Comparison of ENCODE assay signal across 17 mouse cellular contexts in genomic region chr12:40023014-40023642, GRCm38 (mm10). TPM values are rescaled to one million over a fixed set of nuclear protein-coding genes. Genes with fewer than 3 reads are reported as not detected.
A peak's percentile ranks its signal among the peaks of the same experiment; 100 is the strongest.
DNase-seq lines count a peak whose midpoint lies in the region; ATAC-seq and TF ChIP-seq lines count a peak whose summit lies in the region.
"Had no signal": no experiment of that assay in that cellular context is flagged by ENCODE, and none has a peak within 500 bp of the region (broad histone marks: within the 10 kb centered on the region; RNA-seq: fewer than 3 reads in every experiment).

No protein-coding gene starts in this region.

- no peak for DNase-seq in Patski (ENCODE audit: low read depth, low spot score)
- no peak for DNase-seq in forebrain, postnatal 0 days
- no peak for DNase-seq in kidney, postnatal 4 days
- DNase-seq: adrenal gland, postnatal 25 days; cerebellum, adult 8-10 months; gastrocnemius, postnatal 36 days; heart, postnatal 36 days; kidney, adult 9 months had no signal

- H3K27me3 ChIP-seq in Patski: no peaks in the 10 kb centered on the region
- H3K27me3 ChIP-seq in liver, embryonic 15.5 days: no peaks in the 10 kb centered on the region
- no peaks in the 10 kb centered on the region for H3K27me3 ChIP-seq in forebrain, embryonic 15.5 days
- H3K27me3 ChIP-seq in forebrain, postnatal 0 days (ENCODE audit: insufficient read depth, low read length): no peaks in the 10 kb centered on the region
- H3K27me3 ChIP-seq: embryonic facial prominence, embryonic 13.5 days; hindbrain, embryonic 15.5 days; neural tube, embryonic 12.5 days had no signal

- in situ Hi-C loops in Patski (cut with MboI; ENCODE audit: low pct_unique_long_range_greater_than_20kb): no loop called here

- TF ChIP-seq CTCF in Patski (IDR thresholded peaks at IDR 0.05): no peak
- TF ChIP-seq CTCF in forebrain, postnatal 0 days (IDR thresholded peaks at IDR 0.05; ENCODE audit: low read depth): no peak

- 31% methylated on average over 3 of the region's 3 CpGs for WGBS in liver, embryonic 15.5 days (ENCODE audit: insufficient replicate concordance)
- WGBS in forebrain, embryonic 15.5 days: 85% methylated on average over 3 of the region's 3 CpGs
- 86% methylated on average over 3 of the region's 3 CpGs for WGBS in forebrain, postnatal 0 days

- H3K9me3 ChIP-seq in liver, embryonic 15.5 days (replicated peaks): no peaks in the 10 kb centered on the region
- no peaks in the 10 kb centered on the region for H3K9me3 ChIP-seq in forebrain, embryonic 15.5 days
- no peaks in the 10 kb centered on the region for H3K9me3 ChIP-seq in forebrain, postnatal 0 days (ENCODE audit: low read length)
- H3K9me3 ChIP-seq: embryonic facial prominence, embryonic 13.5 days; heart, embryonic 12.5 days; hindbrain, embryonic 15.5 days; limb, embryonic 10.5 days; neural tube, embryonic 12.5 days had no signal

- H3K9ac ChIP-seq in liver, embryonic 15.5 days: no peak overlapping the region
- no peak overlapping the region for H3K9ac ChIP-seq in forebrain, embryonic 15.5 days (replicated peaks)
- no peak overlapping the region for H3K9ac ChIP-seq in forebrain, postnatal 0 days
- H3K9ac ChIP-seq: embryonic facial prominence, embryonic 13.5 days; heart, embryonic 12.5 days; hindbrain, embryonic 15.5 days; neural tube, embryonic 12.5 days had no signal

- POLR2A ChIA-PET in Patski (lab: Charles Lee): no interaction called here

- H3K36me3 ChIP-seq in liver, embryonic 15.5 days (replicated peaks): no peaks in the 10 kb centered on the region
- H3K36me3 ChIP-seq in forebrain, embryonic 15.5 days: no peaks in the 10 kb centered on the region
- H3K36me3 ChIP-seq in forebrain, postnatal 0 days (ENCODE audit: insufficient read depth): no peaks in the 10 kb centered on the region
- H3K36me3 ChIP-seq: embryonic facial prominence, embryonic 13.5 days; heart, embryonic 12.5 days; hindbrain, embryonic 15.5 days; limb, embryonic 10.5 days; neural tube, embryonic 12.5 days had no signal

- peak overlapping the region; percentile 46 for H3K27ac ChIP-seq in liver, embryonic 15.5 days (replicated peaks)
- no peak overlapping the region for H3K27ac ChIP-seq in forebrain, embryonic 15.5 days (replicated peaks)
- no peak overlapping the region for H3K27ac ChIP-seq in forebrain, postnatal 0 days (ENCODE audit: low read depth, low read length)
- H3K27ac ChIP-seq: embryonic facial prominence, embryonic 13.5 days; hindbrain, embryonic 15.5 days; limb, embryonic 10.5 days; neural tube, embryonic 12.5 days had no signal

- peak; percentile 65 for ATAC-seq in Patski
- ATAC-seq in granulocyte monocyte progenitor cell, adult 5-6 weeks (replicated peaks; ENCODE audit: poor library complexity, severe bottlenecking): peak; percentile 85
- ATAC-seq in liver, embryonic 15.5 days (ENCODE audit: insufficient read depth): no peak
- no peak for ATAC-seq in forebrain, embryonic 15.5 days (replicated peaks)
- no peak for ATAC-seq in forebrain, postnatal 0 days
- no peak for ATAC-seq in inflammation-experienced regulatory T-cells, adult 6 months

- CTCF ChIA-PET in Patski (lab: Charles Lee): no interaction called here

- no peak overlapping the region for H3K4me2 ChIP-seq in liver, embryonic 15.5 days
- H3K4me2 ChIP-seq in forebrain, embryonic 15.5 days (replicated peaks): no peak overlapping the region
- H3K4me2 ChIP-seq in forebrain, postnatal 0 days (ENCODE audit: low read depth): no peak overlapping the region
- H3K4me2 ChIP-seq: embryonic facial prominence, embryonic 13.5 days; heart, embryonic 12.5 days; hindbrain, embryonic 15.5 days; neural tube, embryonic 12.5 days had no signal

- peaks cover 38% of the 10 kb centered on the region for H3K4me1 ChIP-seq in liver, embryonic 15.5 days (replicated peaks)
- H3K4me1 ChIP-seq in forebrain, embryonic 15.5 days: no peaks in the 10 kb centered on the region
- H3K4me1 ChIP-seq in forebrain, postnatal 0 days (ENCODE audit: insufficient read depth): no peaks in the 10 kb centered on the region
- H3K4me1 ChIP-seq: embryonic facial prominence, embryonic 13.5 days; hindbrain, embryonic 15.5 days; limb, embryonic 10.5 days; neural tube, embryonic 12.5 days had no signal

- no peak overlapping the region for H3K4me3 ChIP-seq in liver, embryonic 15.5 days (replicated peaks)
- H3K4me3 ChIP-seq in forebrain, embryonic 15.5 days: no peak overlapping the region
- H3K4me3 ChIP-seq in forebrain, postnatal 0 days (ENCODE audit: low read depth, low read length): no peak overlapping the region
- H3K4me3 ChIP-seq: embryonic facial prominence, embryonic 13.5 days; heart, embryonic 12.5 days; hindbrain, embryonic 15.5 days; limb, embryonic 10.5 days; neural tube, embryonic 12.5 days had no signal

RNA-seq across cellular contexts. Expression of gene Arl4a, which starts 14.7 kb away (rescaled TPM):
- 6.8 TPM for polyA plus RNA-seq in Patski (2021)
- 7.4 and 19.5 TPM in 2 replicates for total RNA-seq in granulocyte monocyte progenitor cell, adult 5-6 weeks (2014; fragmentation: Nextera tagmentation)
- total RNA-seq in granulocyte monocyte progenitor cell, adult 5-6 weeks (2017): 11.6 and 13.5 TPM in 2 replicates
- polyA plus RNA-seq in liver, embryonic 15.5 days (2015; fragmentation: Nextera tagmentation; extraction: Ambion mirVana): 81.6 and 91.3 TPM in 2 replicates
- polyA plus RNA-seq in forebrain, embryonic 15.5 days (2015; fragmentation: Nextera tagmentation; extraction: Ambion mirVana): 66.6 and 73.7 TPM in 2 replicates
- total RNA-seq in forebrain, postnatal 0 days (2014; rRNA removed): 108 and 111 TPM in 2 replicates
- 125 and 128 TPM in 2 replicates for polyA plus RNA-seq in forebrain, postnatal 0 days (2015; fragmentation: Nextera tagmentation; extraction: Ambion mirVana)
- 10 to 100 TPM; 83.7 to 93.0 (median 88.4) TPM for polyA plus RNA-seq in inflammation-experienced regulatory T-cells, adult 6 months (2017; shearing (Covaris generic))

Comparison
In these comparisons a context has a peak if more than half of its experiments do, and no peak if none do; other contexts are left out.
1. ATAC-seq: peak in Patski (single experiment) and granulocyte monocyte progenitor cell, adult 5-6 weeks (single experiment); none in liver, embryonic 15.5 days (single experiment), forebrain, embryonic 15.5 days (single experiment), forebrain, postnatal 0 days (single experiment) and inflammation-experienced regulatory T-cells, adult 6 months (single experiment).